Mouse (Mus musculus) embryonic fibroblast, embryonic 13.5 days (primary cell): ENCODE data around the gene S100a7a. TPM values are rescaled to one million over a fixed set of nuclear protein-coding genes. Genes with fewer than 3 reads are reported as not detected.

Source experiments
- H3K27ac ChIP-seq: 2 replicates; pipeline ENCODE4 v1.5.1; 2012; ENCODE audit warnings: low read length, control low read depth, inconsistent platforms; ENCODE audit not compliant: insufficient read depth
- H3K4me1 ChIP-seq: 2 replicates; pipeline ENCODE4 v1.6.1; 2011; ENCODE audit warnings: low read length; ENCODE audit not compliant: control insufficient read depth, insufficient read depth
- H3K4me3 ChIP-seq: 2 replicates; pipeline ENCODE4 v1.5.1; 2011; ENCODE audit warnings: mild to moderate bottlenecking, control low read depth, low read length; ENCODE audit not compliant: insufficient read depth
- CTCF ChIP-seq: IDR thresholded peaks from 2 replicates; pipeline ENCODE4 v1.5.1; 2011; ENCODE audit warnings: mild to moderate bottlenecking, control low read depth, low read length, moderate library complexity, borderline replicate concordance; ENCODE audit not compliant: insufficient read depth
- POLR2A ChIP-seq: IDR thresholded peaks from 2 replicates; pipeline ENCODE4 v1.6.1; 2011; ENCODE audit warnings: low read depth, mild to moderate bottlenecking, control low read depth, low read length, moderate library complexity
- polyA plus RNA-seq: library from polyadenylated mRNA; stranded (reverse); fragments of >200 nt; gene quantifications from 2 replicates; pipeline ENCODE4 v1.2.4, GENCODE M21; 2011; ENCODE audit warnings: low read depth; ENCODE audit not compliant: missing spikeins, insufficient read length

The S100a7a gene
- polyA plus RNA-seq = 1.9 and 2.2 TPM in 2 replicates

DNA sequence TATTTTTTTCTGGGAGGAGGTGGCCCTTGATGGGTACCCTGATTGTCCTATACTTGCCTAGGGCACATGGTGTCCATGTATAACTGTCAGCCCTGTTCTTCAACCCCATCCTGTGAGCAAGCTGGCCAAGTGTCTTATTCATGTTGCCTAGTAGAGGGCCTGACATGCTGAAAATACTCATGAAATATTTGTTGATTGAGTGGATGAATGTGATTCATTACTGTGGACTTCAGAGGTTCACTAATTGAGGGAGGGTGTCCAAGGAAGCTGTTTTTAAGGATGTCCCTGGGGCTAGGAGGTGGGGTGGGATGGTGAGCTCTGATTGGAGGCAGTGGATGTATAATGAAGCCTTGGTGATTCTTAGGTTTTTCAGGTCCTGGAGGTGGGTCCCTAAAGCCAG is at the start of gene S100a7a:
Gene S100a7a, plus strand, starts transcription at position 301 of the 400 bp plus-strand sequence.
- Histone ChIP-seq H3K27ac (no peak within 1 kb of the TSS), H3K4me3 (no peak within 1 kb of the TSS), H3K4me1 (peaks cover 5% of the 10 kb centered on the region; the same call in 1 of the 2 replicates)
- TF ChIP-seq CTCF (no peak), POLR2A (no peak)

DNA sequence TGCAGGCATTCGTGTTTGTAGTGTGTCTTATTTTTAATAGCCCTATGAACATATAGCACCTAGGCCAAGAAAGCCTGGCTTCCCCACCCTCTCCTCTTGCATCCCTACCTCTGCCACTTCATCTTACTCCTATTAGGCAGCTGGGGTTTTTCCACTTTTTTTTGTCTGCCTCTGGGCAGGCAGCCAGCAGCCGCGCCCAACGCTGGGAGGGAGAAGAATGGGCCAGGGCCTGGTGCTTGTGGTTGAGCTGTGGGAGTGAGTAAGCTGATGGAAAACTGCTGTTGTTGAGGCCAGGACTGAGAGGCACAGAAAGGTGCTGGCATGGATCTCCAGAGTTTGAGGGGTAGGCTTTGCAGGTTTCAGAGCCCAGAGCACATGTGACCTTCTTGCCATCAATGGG is 49.4 kb upstream of the S100a7a start:
- Histone ChIP-seq H3K4me3 (peak overlapping the region; percentile 18), H3K4me1 (peaks cover 42% of the 10 kb centered on the region)
- TF ChIP-seq POLR2A (peak; percentile 49; the same call in 1 of the 2 replicates), CTCF (no peak)

GRCm38 (mm10) chr3:90605049-90605448 is 48.8 kb upstream of the S100a7a start:
- peak overlapping the region; percentile 97 for H3K27ac ChIP-seq
- peak overlapping the region; percentile 12 for H3K4me3 ChIP-seq
- no peak for TF ChIP-seq POLR2A
- no peak for TF ChIP-seq CTCF
- peaks cover 40% of the 10 kb centered on the region for H3K4me1 ChIP-seq

More for the DNA sequence above, 49.4 kb upstream of the S100a7a start:
- peak overlapping the region; percentile 97 for H3K27ac ChIP-seq

GRCm38 (mm10) chr3:90605736-90606135 is 48.1 kb upstream of the S100a7a start:
- Histone ChIP-seq H3K4me1 (peaks cover 34% of the 10 kb centered on the region), H3K27ac (peak overlapping the region; percentile 97), H3K4me3 (no peak overlapping the region)
- TF ChIP-seq CTCF (no peak), POLR2A (no peak; the same call in 1 of the 2 replicates)

- TF ChIP-seq POLR2A = peak; percentile 23; the same call in 1 of the 2 replicates
- no peak for TF ChIP-seq CTCF
- Histone ChIP-seq H3K4me3 (no peak overlapping the region), H3K27ac (peak overlapping the region; percentile 97), H3K4me1 (peaks cover 30% of the 10 kb centered on the region)
Observed at GRCm38 (mm10) chr3:90606185-90606584, 47.6 kb upstream of the S100a7a start.

- no peak; the same call in 1 of the 2 replicates for TF ChIP-seq POLR2A
- TF ChIP-seq CTCF = no peak
- Histone ChIP-seq H3K27ac (no peak overlapping the region), H3K4me3 (no peak overlapping the region), H3K4me1 (peaks cover 28% of the 10 kb centered on the region)
Observed at GRCm38 (mm10) chr3:90607361-90607760, 46.5 kb upstream of the S100a7a start.

GRCm38 (mm10) chr3:90608223-90608622 is 45.6 kb upstream of the S100a7a start, which contains the start of gene S100a5:
TSS of gene S100a5 (plus strand) at chr3:90608523.
- Histone ChIP-seq H3K4me3 (no peak within 1 kb of the TSS), H3K4me1 (peaks cover 26% of the 10 kb centered on the region), H3K27ac (no peak within 1 kb of the TSS)
- TF ChIP-seq POLR2A = no peak
- no peak for TF ChIP-seq CTCF

GRCm38 (mm10) chr3:90609102-90609501 is 44.7 kb upstream of the S100a7a start:
- no peak overlapping the region for H3K27ac ChIP-seq
- H3K4me1 ChIP-seq = peaks cover 23% of the 10 kb centered on the region
- no peak overlapping the region for H3K4me3 ChIP-seq
- TF ChIP-seq CTCF (no peak), POLR2A (no peak)

DNA sequence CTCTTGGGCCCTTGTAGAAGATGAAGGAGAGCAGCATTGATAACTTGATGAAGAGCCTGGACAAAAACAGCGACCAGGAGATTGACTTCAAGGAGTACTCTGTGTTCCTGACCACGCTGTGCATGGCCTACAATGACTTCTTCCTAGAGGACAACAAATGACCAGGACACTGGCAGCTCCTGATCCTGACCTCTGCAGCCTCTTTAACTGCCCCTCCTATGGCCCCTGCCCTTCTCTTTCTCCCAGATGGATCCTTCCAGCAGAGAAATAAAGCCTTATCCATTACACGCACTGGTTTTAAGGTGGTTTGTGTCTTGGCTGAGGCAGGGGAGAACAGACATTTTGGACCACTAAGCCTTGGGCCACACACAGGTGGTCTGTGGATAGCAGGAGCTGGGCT is 42.3 kb upstream of the S100a7a start:
- peak overlapping the region; percentile 88 for H3K27ac ChIP-seq
- TF ChIP-seq CTCF = no peak
- no peak for TF ChIP-seq POLR2A
- H3K4me1 ChIP-seq = peaks cover 11% of the 10 kb centered on the region; the same call in 1 of the 2 replicates
- no peak overlapping the region for H3K4me3 ChIP-seq

GRCm38 (mm10) chr3:90612061-90612460 is 41.8 kb upstream of the S100a7a start:
- H3K4me1 ChIP-seq = peaks cover 11% of the 10 kb centered on the region; the same call in 1 of the 2 replicates
- TF ChIP-seq CTCF = no peak
- peak; percentile 80 for TF ChIP-seq POLR2A

More at GRCm38 (mm10) chr3:90612061-90612460, 41.8 kb upstream of the S100a7a start:
- Histone ChIP-seq H3K4me3 (no peak overlapping the region), H3K27ac (peak overlapping the region; percentile 88)
